ENCODE assay signal across 9 mouse cellular contexts in the genomic region with DNA sequence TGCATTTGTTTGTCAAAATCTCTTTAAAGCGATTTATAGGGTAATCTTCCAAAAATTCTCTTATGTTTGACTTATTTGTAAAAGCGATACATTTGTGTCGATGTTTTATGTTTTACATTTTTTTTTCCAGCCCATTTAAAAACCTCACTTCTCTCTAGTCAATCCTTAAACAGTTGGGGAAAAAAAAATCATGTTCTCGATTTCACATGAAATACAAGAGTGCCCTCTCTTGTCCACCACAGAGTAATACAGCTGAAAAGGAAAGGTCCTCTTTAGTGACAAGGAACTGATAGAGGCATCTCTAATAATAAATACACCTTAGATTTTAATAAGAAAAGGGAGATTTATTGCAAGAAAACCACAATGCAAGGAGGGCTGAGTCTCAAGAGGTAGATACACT.
DNase-seq lines count a peak whose midpoint lies in the region; ATAC-seq and TF ChIP-seq lines count a peak whose summit lies in the region.
"Had no signal": no experiment of that assay in that cellular context is flagged by ENCODE, and none has a peak within 500 bp of the region (broad histone marks: within the 10 kb centered on the region; RNA-seq: fewer than 3 reads in every experiment).

No protein-coding gene starts in this region.

- H3K36me3 ChIP-seq in limb, embryonic 14.5 days (ENCODE audit: control insufficient read depth, insufficient read depth, low read length): no peaks in the 10 kb centered on the region
- H3K36me3 ChIP-seq in limb, embryonic 10.5 days: 0 out of 2 replicates have a peak, but pooled peaks cover 3% of the 10 kb centered on the region

- no peak overlapping the region for H3K27ac ChIP-seq in limb, embryonic 14.5 days (replicated peaks; ENCODE audit: low read depth, low read length)
- no peak overlapping the region for H3K27ac ChIP-seq in limb, embryonic 10.5 days

- 13% methylated on average over 4 of the region's 4 CpGs for WGBS in limb, embryonic 14.5 days
- WGBS in limb, embryonic 10.5 days: 32% methylated on average over 4 of the region's 4 CpGs

- no peaks in the 10 kb centered on the region for H3K27me3 ChIP-seq in limb, embryonic 14.5 days (ENCODE audit: control insufficient read depth, insufficient read depth, low read length)
- H3K27me3 ChIP-seq in limb, embryonic 10.5 days (ENCODE audit: low read depth, poor library complexity, severe bottlenecking): no peaks in the 10 kb centered on the region

- no peak for ATAC-seq in limb, embryonic 14.5 days (ENCODE audit: low FRiP score, low read depth)
- ATAC-seq in activated CD4-positive, CD25-positive, alpha-beta regulatory T cell, adult 4 months: peak; percentile 60

- H3K4me2 ChIP-seq in limb, embryonic 14.5 days (replicated peaks; ENCODE audit: low read depth, low read length, severe bottlenecking): no peak overlapping the region

- peak; percentile 53 for DNase-seq in limb, embryonic 14.5 days (ENCODE audit: low spot score)
- DNase-seq in limb, embryonic 10.5 days (ENCODE audit: low spot score): no peak
- peak; percentile 18 for DNase-seq in ES-CJ7 (ENCODE audit: low read depth, low spot score)
- peak; percentile 67 for DNase-seq in naive thymus-derived CD4-positive, alpha-beta T cell, adult 2 months (ENCODE audit: low read depth)
- no peak for DNase-seq in adrenal gland, adult 2 months
- no peak for DNase-seq in right cerebral cortex, adult 18-20 months
- DNase-seq: adrenal gland, postnatal 10 days; cerebellum, postnatal 25 days had no signal

- H3K4me1 ChIP-seq in limb, embryonic 14.5 days (ENCODE audit: control insufficient read depth, insufficient read depth, low read length): peaks cover 7% of the 10 kb centered on the region
- H3K4me1 ChIP-seq in limb, embryonic 10.5 days: peaks cover 30% of the 10 kb centered on the region

- H3K9ac ChIP-seq in limb, embryonic 14.5 days (ENCODE audit: low read depth, low read length, severe bottlenecking): no peak overlapping the region

- H3K9me3 ChIP-seq in limb, embryonic 14.5 days (ENCODE audit: control insufficient read depth, low read length): no peaks in the 10 kb centered on the region
- H3K9me3 ChIP-seq in limb, embryonic 10.5 days (replicated peaks): no peaks in the 10 kb centered on the region

- no peak for TF ChIP-seq POLR2A in limb, embryonic 14.5 days (IDR thresholded peaks at IDR 0.05; ENCODE audit: borderline replicate concordance, extremely low read depth, insufficient read depth, insufficient read length)

- H3K4me3 ChIP-seq in limb, embryonic 14.5 days (replicated peaks; ENCODE audit: low read length): no peak overlapping the region
- no peak overlapping the region for H3K4me3 ChIP-seq in limb, embryonic 10.5 days

Comparison
In these comparisons a context has a peak if more than half of its experiments do, and no peak if none do; other contexts are left out.
1. DNase-seq: peak in limb, embryonic 14.5 days (single experiment), ES-CJ7 (single experiment) and naive thymus-derived CD4-positive, alpha-beta T cell, adult 2 months (single experiment); none in limb, embryonic 10.5 days (single experiment), adrenal gland, adult 2 months (single experiment) and right cerebral cortex, adult 18-20 months (single experiment).